Mouse (Mus musculus) forebrain, embryonic 15.5 days (tissue): ENCODE measurements around the gene Wdr70. TPM values are rescaled to one million over a fixed set of nuclear protein-coding genes. Genes with fewer than 3 reads are reported as not detected.

Experiments
- ATAC-seq: fragments of 200-750 bp; cut with Nextera tagmentation; replicated peaks from 2 replicates; pipeline ENCODE4 v1.8.0; 2017; ENCODE audit warnings: mild to moderate bottlenecking, moderate TSS enrichment, moderate library complexity
- H3K27ac ChIP-seq: fragments of 300-500 bp; sonication (generic); replicated peaks from 2 replicates; pipeline ENCODE4 v1.5.1; 2015; ENCODE audit warnings: mild to moderate bottlenecking, inconsistent platforms
- H3K27me3 ChIP-seq: fragments of 300-500 bp; sonication (generic); 2 replicates; pipeline ENCODE4 v1.6.1; 2015; ENCODE audit warnings: inconsistent platforms
- H3K36me3 ChIP-seq: fragments of 300-500 bp; sonication (generic); 2 replicates; pipeline ENCODE4 v1.6.1; 2015; ENCODE audit warnings: mild to moderate bottlenecking, inconsistent platforms
- H3K4me1 ChIP-seq: fragments of 300-500 bp; sonication (generic); 2 replicates; pipeline ENCODE4 v1.6.1; 2015; ENCODE audit warnings: inconsistent platforms
- H3K4me2 ChIP-seq: fragments of 300-500 bp; sonication (generic); replicated peaks from 2 replicates; pipeline ENCODE4 v1.6.1; 2015; ENCODE audit warnings: mild to moderate bottlenecking, inconsistent platforms
- H3K4me3 ChIP-seq: fragments of 300-500 bp; sonication (generic); 2 replicates; pipeline ENCODE4 v1.5.1; 2015; ENCODE audit warnings: mild to moderate bottlenecking, inconsistent platforms
- H3K9ac ChIP-seq: fragments of 300-500 bp; sonication (generic); replicated peaks from 2 replicates; pipeline ENCODE4 v1.6.1; 2015; ENCODE audit warnings: mild to moderate bottlenecking, inconsistent platforms
- H3K9me3 ChIP-seq: fragments of 300-500 bp; sonication (generic); 2 replicates; pipeline ENCODE4 v1.6.1; 2016; ENCODE audit warnings: inconsistent platforms
- WGBS: fragments of 180-500 bp; shearing (Covaris S2); methylation state at CpG from one replicate; pipeline ENCODE4 v1.1.7; 2015; ENCODE audit warnings: mixed read lengths; 5-methylcytosine and 5-hydroxymethylcytosine counted together
- polyA plus RNA-seq: library from polyadenylated mRNA; unstranded; fragments of >200 nt; fragmentation: Nextera tagmentation; extraction: Ambion mirVana; gene quantifications from 2 replicates; pipeline ENCODE4 v1.2.1, GENCODE M21; 2015

Wdr70 gene
- polyA plus RNA-seq, 1 experiment from 2014 or later, result 62.8 TPM

DNA sequence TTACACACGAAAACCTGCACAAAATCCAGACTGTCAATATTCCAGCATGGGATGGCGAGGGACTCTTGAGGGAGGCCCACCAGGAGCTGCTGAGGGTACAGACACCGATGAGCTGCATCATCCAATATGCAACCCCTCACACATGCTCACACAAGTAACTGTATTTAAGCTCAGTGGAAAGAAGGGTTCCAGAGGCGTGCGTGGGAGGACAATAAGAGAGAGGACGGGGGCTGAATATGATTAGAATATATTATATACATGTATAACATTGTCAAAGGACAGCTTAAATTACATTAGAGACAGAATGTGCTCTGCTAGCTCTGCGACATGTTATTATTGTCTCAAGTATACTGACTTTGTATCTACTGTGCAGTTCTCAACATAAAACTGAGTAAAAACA is 87.6 kb downstream of the Wdr70 start:
- H3K9ac ChIP-seq, result no peak overlapping the region
- no peaks in the 10 kb centered on the region for H3K27me3 ChIP-seq
- H3K4me3 ChIP-seq, result no peak overlapping the region
- ATAC-seq, result no peak
- no peak overlapping the region for H3K27ac ChIP-seq
- no peaks in the 10 kb centered on the region for H3K36me3 ChIP-seq
- H3K4me2 ChIP-seq, result no peak overlapping the region
- 83% methylated on average over 7 of the region's 7 CpGs for WGBS
- H3K4me1 ChIP-seq, result no peaks in the 10 kb centered on the region
- H3K9me3 ChIP-seq, result no peaks in the 10 kb centered on the region

DNA sequence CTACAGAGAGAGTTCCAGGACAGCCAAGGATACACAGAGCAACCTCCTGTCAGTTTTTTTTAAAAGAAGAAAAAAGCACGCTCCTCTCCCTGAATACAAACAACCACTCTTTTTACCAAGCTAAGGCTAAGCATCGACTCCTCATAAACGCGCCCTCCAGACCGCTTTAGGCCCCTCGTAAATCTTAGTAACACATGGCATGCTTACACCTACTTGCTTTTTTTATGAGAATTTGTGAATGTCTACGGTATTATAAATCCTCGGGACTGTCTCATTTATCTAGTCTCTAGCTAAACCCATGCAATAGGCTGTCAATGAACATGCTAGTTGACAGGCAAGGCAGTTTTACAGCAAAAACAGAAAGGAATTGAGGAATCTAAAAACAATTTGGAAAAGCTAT is 91.6 kb downstream of the Wdr70 start:
- no peaks in the 10 kb centered on the region for H3K27me3 ChIP-seq

DNA sequence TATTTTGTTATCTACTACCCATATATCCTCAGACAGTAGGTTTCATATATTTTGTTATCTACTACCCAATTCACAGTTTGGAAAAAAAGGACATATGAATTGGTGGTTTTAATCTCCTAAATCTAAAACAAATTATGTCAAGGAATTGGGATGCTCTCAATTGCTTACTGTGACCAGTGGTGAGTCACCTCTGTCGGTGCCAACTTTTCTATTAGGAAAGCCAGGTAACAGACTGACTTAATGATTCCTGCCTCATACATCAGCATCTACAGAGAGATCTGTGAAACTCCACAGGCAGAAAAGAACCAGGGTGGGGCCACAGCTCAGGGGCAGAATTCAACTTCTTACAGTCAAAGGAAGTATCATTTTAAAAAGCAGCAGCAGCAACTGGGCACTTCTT is 93.0 kb downstream of the Wdr70 start:
- Histone ChIP-seq H3K4me3 (no peak overlapping the region), H3K9ac (no peak overlapping the region), H3K36me3 (no peaks in the 10 kb centered on the region), H3K9me3 (no peaks in the 10 kb centered on the region), H3K27me3 (no peaks in the 10 kb centered on the region), H3K27ac (no peak overlapping the region), H3K4me2 (no peak overlapping the region), H3K4me1 (0 out of 2 replicates have a peak, but pooled peaks cover 3% of the 10 kb centered on the region)
- ATAC-seq, result no peak
- 94% methylated on average over 1 of the region's 1 CpGs for WGBS

More for the DNA sequence above, 91.6 kb downstream of the Wdr70 start:
- no peak for ATAC-seq
- H3K9me3 ChIP-seq, result no peaks in the 10 kb centered on the region
- no peak overlapping the region for H3K27ac ChIP-seq
- no peak overlapping the region for H3K4me3 ChIP-seq
- no peak overlapping the region for H3K4me2 ChIP-seq
- H3K36me3 ChIP-seq, result no peaks in the 10 kb centered on the region
- 0 out of 2 replicates have a peak, but pooled peaks cover 3% of the 10 kb centered on the region for H3K4me1 ChIP-seq
- no peak overlapping the region for H3K9ac ChIP-seq
- WGBS, result 92% methylated on average over 8 of the region's 8 CpGs

DNA sequence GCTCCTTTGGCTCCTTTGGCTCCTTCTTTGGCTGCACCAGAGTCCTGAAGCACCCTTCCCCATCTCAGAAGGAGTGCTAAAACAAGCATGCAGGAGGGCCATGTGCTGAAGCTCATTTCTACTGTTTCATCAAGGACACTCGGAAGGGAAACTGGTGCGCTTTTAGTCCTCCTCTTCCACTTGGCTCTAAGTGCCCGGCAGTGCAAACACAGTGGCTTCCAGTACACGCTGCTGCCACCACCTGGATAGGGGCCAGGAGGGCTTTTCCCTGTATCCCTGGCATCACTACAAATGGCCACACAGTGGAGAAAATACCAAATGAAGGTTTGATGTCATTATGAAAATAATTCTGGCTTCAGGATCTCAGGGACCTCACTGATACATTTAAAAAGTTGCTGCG is 93.5 kb downstream of the Wdr70 start:
- ATAC-seq, result no peak
- H3K9ac ChIP-seq, result no peak overlapping the region

DNA sequence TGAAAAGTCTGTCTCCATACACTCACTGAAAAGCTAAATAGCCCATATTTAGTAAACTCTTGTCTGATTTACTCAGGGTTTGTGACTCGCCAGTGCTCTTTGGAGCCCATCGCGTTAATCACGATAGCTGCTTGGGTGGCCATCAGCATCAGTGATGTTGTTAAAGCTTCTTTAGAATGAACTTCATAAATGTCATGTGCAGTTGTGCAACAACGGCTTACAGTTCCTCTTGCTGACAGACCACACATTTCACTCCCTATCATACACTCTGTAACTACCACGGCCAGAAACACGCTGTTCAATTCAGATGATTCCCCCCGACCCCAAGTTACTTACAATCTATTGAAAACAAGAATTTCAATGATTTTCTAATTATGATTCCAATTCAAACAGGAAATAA is 95.2 kb downstream of the Wdr70 start:
- WGBS, result 88% methylated on average over 8 of the region's 8 CpGs
- Histone ChIP-seq H3K4me1 (0 out of 2 replicates have a peak, but pooled peaks cover 3% of the 10 kb centered on the region), H3K4me2 (no peak overlapping the region), H3K27me3 (no peaks in the 10 kb centered on the region), H3K27ac (no peak overlapping the region), H3K9ac (no peak overlapping the region), H3K9me3 (no peaks in the 10 kb centered on the region), H3K4me3 (no peak overlapping the region), H3K36me3 (no peaks in the 10 kb centered on the region)
- no peak for ATAC-seq

More for the DNA sequence above, 93.5 kb downstream of the Wdr70 start:
- H3K9me3 ChIP-seq, result no peaks in the 10 kb centered on the region
- H3K36me3 ChIP-seq, result no peaks in the 10 kb centered on the region
- no peak overlapping the region for H3K4me3 ChIP-seq
- WGBS, result 66% methylated on average over 5 of the region's 5 CpGs
- H3K27ac ChIP-seq, result no peak overlapping the region
- no peak overlapping the region for H3K4me2 ChIP-seq
- no peaks in the 10 kb centered on the region for H3K27me3 ChIP-seq
- 0 out of 2 replicates have a peak, but pooled peaks cover 3% of the 10 kb centered on the region for H3K4me1 ChIP-seq

DNA sequence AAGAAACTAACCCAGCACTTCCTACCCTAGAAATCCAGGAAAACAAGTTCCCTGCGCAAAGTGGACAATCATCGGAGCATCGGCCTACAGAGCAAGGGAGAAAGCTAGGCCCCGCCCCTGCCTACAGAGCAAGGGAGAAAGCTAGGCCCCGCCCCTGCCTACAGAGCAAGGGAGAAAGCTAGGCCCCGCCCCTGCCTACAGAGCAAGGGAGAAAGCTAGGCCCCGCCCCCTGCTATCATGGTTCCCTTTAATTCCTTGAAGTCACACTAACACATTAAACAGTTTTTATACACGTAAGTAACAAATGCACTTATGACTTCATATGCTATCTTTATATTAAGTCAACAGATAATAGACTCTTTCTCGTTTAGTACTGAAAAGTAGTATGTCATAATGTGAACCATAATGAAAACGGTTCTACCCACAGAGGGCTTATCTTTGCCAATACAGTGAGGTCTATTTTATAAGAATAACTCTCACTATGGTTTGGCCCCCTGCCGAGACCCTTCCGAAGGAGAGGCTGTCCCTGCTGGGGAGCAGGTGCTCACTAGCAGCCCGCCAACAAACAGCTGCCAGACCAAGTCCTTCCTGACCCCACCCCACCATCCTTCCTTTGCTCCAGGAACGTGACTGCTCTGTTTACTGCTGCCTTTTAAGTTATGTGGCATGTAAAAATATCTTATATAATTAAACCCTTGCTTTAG is 100.0 kb downstream of the Wdr70 start:
- H3K4me1 ChIP-seq, result no peaks in the 10 kb centered on the region
- no peak for ATAC-seq
- WGBS, result 54% methylated on average over 14 of the region's 14 CpGs
- no peaks in the 10 kb centered on the region for H3K36me3 ChIP-seq
- no peak overlapping the region for H3K9ac ChIP-seq
- no peaks in the 10 kb centered on the region for H3K9me3 ChIP-seq
- H3K4me3 ChIP-seq, result no peak overlapping the region
- H3K4me2 ChIP-seq, result no peak overlapping the region
- no peaks in the 10 kb centered on the region for H3K27me3 ChIP-seq
- H3K27ac ChIP-seq, result no peak overlapping the region

DNA sequence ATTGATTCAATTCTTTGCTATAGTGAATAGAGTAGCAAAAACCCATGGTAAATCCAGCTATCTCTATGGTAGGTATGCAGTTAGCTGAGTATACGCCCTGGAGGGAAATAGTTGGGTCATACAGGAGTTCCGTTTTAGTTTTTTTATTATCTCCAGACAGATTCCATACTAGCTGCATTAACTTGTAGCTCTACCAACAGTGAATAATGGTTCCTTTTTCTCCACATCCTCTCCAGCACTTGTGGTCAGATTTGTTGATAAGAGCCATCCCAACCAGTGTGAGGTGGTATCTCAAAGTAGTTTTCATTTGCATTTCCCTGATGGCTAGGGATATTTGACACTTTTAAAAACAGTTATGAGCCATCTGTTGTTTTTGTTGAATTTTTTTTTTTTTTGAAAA is 100.9 kb downstream of the Wdr70 start:
- WGBS, result 89% methylated on average over 2 of the region's 2 CpGs
- Histone ChIP-seq H3K27ac (no peak overlapping the region), H3K36me3 (no peaks in the 10 kb centered on the region), H3K4me1 (no peaks in the 10 kb centered on the region), H3K4me2 (no peak overlapping the region), H3K4me3 (no peak overlapping the region), H3K9ac (no peak overlapping the region), H3K9me3 (no peaks in the 10 kb centered on the region), H3K27me3 (no peaks in the 10 kb centered on the region)
- ATAC-seq, result no peak

DNA sequence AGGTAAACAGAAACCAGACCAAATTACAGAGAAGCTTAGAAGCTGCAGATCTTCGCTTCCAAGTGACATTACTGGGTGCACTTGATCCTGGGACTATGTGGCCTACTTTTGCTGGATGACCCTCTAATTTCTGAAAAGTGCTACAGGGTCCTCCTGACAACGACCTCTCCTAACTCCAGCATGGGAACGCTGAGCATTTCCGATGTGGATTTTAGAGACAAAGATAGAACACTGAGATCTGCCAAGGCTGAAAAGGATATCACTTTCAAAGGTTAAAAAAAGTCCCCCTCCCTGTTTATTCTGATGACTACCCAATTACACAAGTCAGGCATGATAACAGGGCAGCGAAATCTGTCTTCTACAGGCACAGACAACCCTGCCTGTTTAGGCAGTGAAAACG is 105.3 kb downstream of the Wdr70 start:
- Histone ChIP-seq H3K4me2 (no peak overlapping the region), H3K4me3 (no peak overlapping the region), H3K4me1 (no peaks in the 10 kb centered on the region), H3K27ac (no peak overlapping the region), H3K27me3 (no peaks in the 10 kb centered on the region), H3K9me3 (no peaks in the 10 kb centered on the region), H3K9ac (no peak overlapping the region), H3K36me3 (no peaks in the 10 kb centered on the region)
- no peak for ATAC-seq
- 83% methylated on average over 6 of the region's 6 CpGs for WGBS

DNA sequence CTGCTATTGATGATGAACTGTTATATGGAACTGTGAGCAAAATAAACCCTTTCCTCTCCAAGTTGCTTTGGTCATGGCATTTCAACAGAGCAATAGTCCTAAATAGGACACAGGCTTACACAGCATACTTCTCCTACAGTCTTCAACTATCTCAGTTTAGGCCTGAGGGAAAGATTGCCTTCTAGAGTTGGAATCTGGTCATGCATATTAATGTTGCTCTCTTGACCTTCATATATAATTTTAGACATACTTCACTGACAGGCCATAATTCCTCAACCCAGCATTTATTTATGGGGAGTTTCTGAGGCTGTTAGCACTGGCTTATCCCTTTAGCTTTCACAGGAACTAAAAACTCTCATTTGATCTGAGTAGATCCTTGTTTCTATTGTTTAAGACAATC is 108.9 kb downstream of the Wdr70 start:
- no peak overlapping the region for H3K9ac ChIP-seq
- no peaks in the 10 kb centered on the region for H3K27me3 ChIP-seq
- no peak overlapping the region for H3K4me2 ChIP-seq
- no peaks in the 10 kb centered on the region for H3K36me3 ChIP-seq
- no peaks in the 10 kb centered on the region for H3K4me1 ChIP-seq
- ATAC-seq, result no peak
- no peak overlapping the region for H3K27ac ChIP-seq
- H3K9me3 ChIP-seq, result no peaks in the 10 kb centered on the region
- H3K4me3 ChIP-seq, result no peak overlapping the region

DNA sequence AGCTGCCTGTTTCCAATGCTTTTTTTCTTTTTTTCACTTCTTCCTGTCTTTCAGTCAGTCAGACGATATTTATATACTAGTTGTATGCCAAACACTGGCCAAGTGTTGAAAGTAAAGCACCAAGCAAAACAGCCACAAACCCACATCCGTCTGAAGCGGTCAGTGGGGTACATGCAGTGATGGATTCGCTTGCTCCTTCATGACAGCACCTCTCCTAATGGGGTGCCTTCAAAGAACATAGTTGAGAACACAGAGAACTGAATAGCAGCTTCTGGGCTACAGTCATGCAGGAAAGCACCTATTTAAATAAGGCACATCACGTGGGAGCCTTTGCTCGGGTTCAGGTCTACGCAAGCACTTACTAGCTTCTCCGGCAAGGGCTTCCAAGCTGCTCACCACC is 111.6 kb downstream of the Wdr70 start:
- Histone ChIP-seq H3K9me3 (no peaks in the 10 kb centered on the region), H3K27ac (no peak overlapping the region), H3K27me3 (no peaks in the 10 kb centered on the region), H3K4me1 (no peaks in the 10 kb centered on the region), H3K4me3 (no peak overlapping the region), H3K36me3 (no peaks in the 10 kb centered on the region), H3K9ac (no peak overlapping the region), H3K4me2 (no peak overlapping the region)
- WGBS, result 93% methylated on average over 8 of the region's 8 CpGs
- no peak for ATAC-seq

DNA sequence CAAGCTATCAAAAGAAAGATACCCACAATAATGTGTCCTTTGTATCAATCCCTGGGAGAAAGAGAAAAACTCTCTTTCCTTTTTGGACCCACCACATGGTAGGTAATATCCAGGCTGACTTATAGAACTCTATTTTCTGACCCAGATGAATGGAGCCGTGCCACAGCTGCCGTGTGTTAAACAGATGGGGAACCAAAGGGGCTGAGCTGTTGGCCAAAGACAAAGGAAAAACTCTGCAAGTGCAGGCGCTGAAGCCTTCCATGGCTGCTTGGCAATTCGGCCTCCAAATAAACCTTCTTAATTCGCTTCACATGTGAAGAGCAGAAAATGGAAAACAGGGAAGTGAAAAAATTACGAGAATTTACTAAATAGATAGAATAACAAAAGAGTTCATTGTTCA is 112.7 kb downstream of the Wdr70 start:
- WGBS, result 35% methylated on average over 6 of the region's 6 CpGs
- no peaks in the 10 kb centered on the region for H3K4me1 ChIP-seq
- no peaks in the 10 kb centered on the region for H3K27me3 ChIP-seq
- no peak for ATAC-seq
- H3K9me3 ChIP-seq, result no peaks in the 10 kb centered on the region
- no peak overlapping the region for H3K4me3 ChIP-seq
- H3K4me2 ChIP-seq, result no peak overlapping the region
- no peaks in the 10 kb centered on the region for H3K36me3 ChIP-seq
- H3K9ac ChIP-seq, result no peak overlapping the region
- H3K27ac ChIP-seq, result no peak overlapping the region

DNA sequence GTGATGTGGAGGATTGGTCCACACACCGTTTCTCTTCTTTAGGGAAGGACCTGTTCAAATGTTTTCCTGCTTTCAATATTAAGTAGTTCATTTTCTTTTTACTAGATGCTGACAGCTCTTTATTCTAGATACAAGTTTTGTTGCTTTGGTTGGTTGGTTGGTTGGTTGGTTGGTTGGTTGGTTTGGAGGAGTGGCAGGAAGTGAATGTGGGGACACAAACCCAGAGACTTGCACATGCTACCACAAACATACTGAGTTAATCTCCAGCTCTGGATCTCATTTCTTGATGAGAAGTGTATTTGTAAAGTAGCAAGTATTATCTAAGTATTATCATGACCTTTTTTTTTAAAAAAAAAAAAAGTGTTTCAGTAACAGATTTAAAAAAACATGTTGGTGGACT is 120.4 kb downstream of the Wdr70 start:
- no peak overlapping the region for H3K9ac ChIP-seq
- no peak overlapping the region for H3K27ac ChIP-seq
- H3K36me3 ChIP-seq, result 0 out of 2 replicates have a peak, but pooled peaks cover 4% of the 10 kb centered on the region
- 90% methylated on average over 1 of the region's 1 CpGs for WGBS
- H3K4me1 ChIP-seq, result no peaks in the 10 kb centered on the region
- no peaks in the 10 kb centered on the region for H3K9me3 ChIP-seq
- ATAC-seq, result no peak
- H3K27me3 ChIP-seq, result no peaks in the 10 kb centered on the region
- no peak overlapping the region for H3K4me3 ChIP-seq
- H3K4me2 ChIP-seq, result no peak overlapping the region

DNA sequence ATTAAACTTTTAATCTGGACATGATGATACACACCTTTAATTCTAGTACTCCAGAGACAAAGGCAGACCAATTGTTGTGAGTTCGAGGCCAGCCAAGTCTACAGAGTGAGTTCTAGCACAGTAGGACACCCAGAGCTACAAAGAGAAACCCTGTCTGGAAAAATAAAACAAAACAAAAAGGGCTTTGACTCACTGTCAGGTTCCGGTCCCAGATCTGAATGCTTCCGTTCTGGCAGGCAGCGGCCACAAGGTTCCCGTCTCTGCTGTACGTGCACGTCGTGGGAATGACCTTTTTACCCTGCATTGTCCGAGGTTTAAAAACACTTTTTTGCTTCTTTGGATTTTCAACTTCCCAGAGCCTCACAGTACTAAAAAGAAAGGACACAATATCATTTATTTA is 122.2 kb downstream of the Wdr70 start:
- H3K36me3 ChIP-seq, result 0 out of 2 replicates have a peak, but pooled peaks cover 4% of the 10 kb centered on the region
- no peaks in the 10 kb centered on the region for H3K4me1 ChIP-seq
- no peak for ATAC-seq
- WGBS, result 32% methylated on average over 9 of the region's 9 CpGs
- no peak overlapping the region for H3K9ac ChIP-seq
- H3K27ac ChIP-seq, result no peak overlapping the region
- H3K9me3 ChIP-seq, result no peaks in the 10 kb centered on the region
- no peak overlapping the region for H3K4me2 ChIP-seq
- H3K4me3 ChIP-seq, result no peak overlapping the region
- H3K27me3 ChIP-seq, result no peaks in the 10 kb centered on the region
